Mouse (Mus musculus): ENCODE data around the gene Tctex1d2. TPM values are rescaled to one million over a fixed set of nuclear protein-coding genes. Genes with fewer than 3 reads are reported as not detected.

Tctex1d2 gene
- polyA plus RNA-seq (2012; rRNA removed): 2.1 and 3.1 TPM in 2 replicates
- 6.4 and 7.2 TPM in 2 replicates for polyA plus RNA-seq (2014; fragmentation: Nextera tagmentation; extraction: Ambion mirVana)

DNA sequence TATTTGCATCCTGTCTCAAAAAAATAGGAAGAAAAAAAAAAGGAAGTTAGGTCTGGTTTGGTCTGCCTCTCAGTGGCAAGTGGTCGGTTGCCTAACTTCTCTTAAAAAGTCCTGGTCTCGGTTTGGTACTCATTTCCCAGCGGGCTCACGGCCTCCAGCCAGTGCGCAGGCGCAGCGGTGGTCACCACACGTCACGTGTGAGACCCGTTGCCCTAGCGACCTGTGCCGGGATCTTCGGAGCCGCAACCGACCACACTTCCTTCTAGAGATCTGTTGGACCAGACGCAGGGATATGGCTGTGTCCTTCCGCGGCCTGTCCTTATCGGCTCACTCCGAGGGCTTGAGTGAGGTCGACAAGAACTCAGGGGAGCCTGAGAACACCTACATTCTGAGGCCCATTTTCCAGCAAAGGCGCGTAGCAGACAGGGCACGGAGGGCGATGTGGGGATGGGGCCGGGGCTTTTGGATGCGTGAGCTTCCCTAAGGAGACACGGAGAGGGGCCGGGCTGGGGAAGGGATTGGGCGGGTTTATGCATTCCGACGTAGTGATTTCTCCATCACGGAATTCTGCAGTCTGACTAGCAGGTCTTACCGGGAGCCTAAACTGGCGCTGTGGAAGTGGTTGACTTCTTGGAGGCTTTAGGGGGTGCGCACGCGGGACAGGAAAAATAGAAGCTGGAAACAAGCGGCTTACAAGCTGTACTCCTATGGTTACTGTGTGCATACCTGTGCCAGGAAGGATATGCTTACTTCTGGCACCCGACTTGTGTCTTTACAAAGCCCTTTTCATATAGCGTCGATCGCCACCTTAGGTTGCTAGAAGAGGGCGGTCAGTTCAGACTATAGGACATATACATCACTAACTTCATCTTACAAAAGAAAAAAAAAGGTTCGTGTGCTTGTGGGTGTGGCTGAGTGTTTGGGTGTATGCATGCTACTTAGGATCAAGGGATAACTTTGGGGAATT is at the start of gene Tctex1d2:
TSS of gene Tctex1d2 (plus strand) at position 186 of the 967 bp plus-strand sequence.
- H3K36me3 ChIP-seq (replicated peaks; ENCODE audit: control insufficient read depth, insufficient read depth, low read depth): no peaks in the 10 kb centered on the region
- peak within 1 kb of the TSS; percentile 62 for H3K9ac ChIP-seq (replicated peaks)
- DNase-seq (ENCODE audit: low read depth in 3 of 3, low spot score in 3 of 3): peak; percentile 80 to 82 (median 80)
- peak within 1 kb of the TSS; percentile 60 to 67 for H3K4me3 ChIP-seq (ENCODE audit: insufficient read depth in 1 of 2, low read depth in 2 of 2, low read length in 2 of 2)
- H3K9me3 ChIP-seq (ENCODE audit: control insufficient read depth, low read length): no peaks in the 10 kb centered on the region
- peak; percentile 90 for ATAC-seq (ENCODE audit: insufficient read depth)
- H3K4me1 ChIP-seq (replicated peaks; ENCODE audit: control insufficient read depth in 2 of 2, insufficient read depth in 2 of 2, low read length in 1 of 2): peaks cover 0 to 7% of the 10 kb centered on the region in 2 experiments; a peak in 3 of 4 replicates
- H3K4me2 ChIP-seq (ENCODE audit: low read depth): peak within 1 kb of the TSS; percentile 92
- H3K27ac ChIP-seq: no peak within 1 kb of the TSS
- 4% methylated on average over 45 of the region's 45 CpGs for WGBS (ENCODE audit: insufficient replicate concordance)
- no peaks in the 10 kb centered on the region for H3K27me3 ChIP-seq (ENCODE audit: control insufficient read depth, insufficient read depth, low read length)
- no peak for TF ChIP-seq EP300 (IDR thresholded peaks at IDR 0.05; ENCODE audit: low read depth)
- no peak for TF ChIP-seq CTCF (IDR thresholded peaks at IDR 0.05; ENCODE audit: low read depth)

GRCm38 (mm10) chr16:32371351-32371750 is 48.2 kb upstream of the Tctex1d2 start:
- Histone ChIP-seq H3K4me3 (ENCODE audit: insufficient read depth in 1 of 2, low read depth in 2 of 2, low read length in 2 of 2) (no peak overlapping the region), H3K4me2 (ENCODE audit: low read depth) (no peak overlapping the region), H3K9ac (replicated peaks) (no peak overlapping the region), H3K27me3 (ENCODE audit: control insufficient read depth, insufficient read depth, low read length) (no peaks in the 10 kb centered on the region), H3K27ac (no peak overlapping the region), H3K36me3 (replicated peaks; ENCODE audit: control insufficient read depth, insufficient read depth, low read depth) (peaks cover 3% of the 10 kb centered on the region), H3K9me3 (ENCODE audit: control insufficient read depth, low read length) (no peaks in the 10 kb centered on the region), H3K4me1 (replicated peaks; ENCODE audit: control insufficient read depth in 2 of 2, insufficient read depth in 2 of 2, low read length in 1 of 2) (no peaks in the 10 kb centered on the region)
- 69% methylated on average over 4 of the region's 4 CpGs for WGBS (ENCODE audit: insufficient replicate concordance)
- TF ChIP-seq CTCF (IDR thresholded peaks at IDR 0.05; ENCODE audit: low read depth): peak; percentile 47; the same call in 1 of the 2 replicates
- TF ChIP-seq EP300 (IDR thresholded peaks at IDR 0.05; ENCODE audit: low read depth): no peak
- ATAC-seq (ENCODE audit: insufficient read depth) (no peak), DNase-seq (ENCODE audit: low read depth in 3 of 3, low spot score in 3 of 3) (no peak)

- DNase-seq (ENCODE audit: low read depth in 3 of 3, low spot score in 3 of 3) (no peak), ATAC-seq (ENCODE audit: insufficient read depth) (no peak)
- Histone ChIP-seq H3K4me2 (ENCODE audit: low read depth) (no peak overlapping the region), H3K9ac (replicated peaks) (no peak overlapping the region), H3K4me3 (ENCODE audit: insufficient read depth in 1 of 2, low read depth in 2 of 2, low read length in 2 of 2) (no peak overlapping the region), H3K27me3 (ENCODE audit: control insufficient read depth, insufficient read depth, low read length) (no peaks in the 10 kb centered on the region), H3K4me1 (replicated peaks; ENCODE audit: control insufficient read depth in 2 of 2, insufficient read depth in 2 of 2, low read length in 1 of 2) (no peaks in the 10 kb centered on the region), H3K27ac (no peak overlapping the region), H3K36me3 (replicated peaks; ENCODE audit: control insufficient read depth, insufficient read depth, low read depth) (peaks cover 47% of the 10 kb centered on the region), H3K9me3 (ENCODE audit: control insufficient read depth, low read length) (no peaks in the 10 kb centered on the region)
- no peak for TF ChIP-seq EP300 (IDR thresholded peaks at IDR 0.05; ENCODE audit: low read depth)
- TF ChIP-seq CTCF (IDR thresholded peaks at IDR 0.05; ENCODE audit: low read depth): no peak
- 83% methylated on average over 2 of the region's 2 CpGs for WGBS (ENCODE audit: insufficient replicate concordance)
These were observed 39.9 kb upstream of the Tctex1d2 start for GRCm38 (mm10) chr16:32379575-32379974.

DNA sequence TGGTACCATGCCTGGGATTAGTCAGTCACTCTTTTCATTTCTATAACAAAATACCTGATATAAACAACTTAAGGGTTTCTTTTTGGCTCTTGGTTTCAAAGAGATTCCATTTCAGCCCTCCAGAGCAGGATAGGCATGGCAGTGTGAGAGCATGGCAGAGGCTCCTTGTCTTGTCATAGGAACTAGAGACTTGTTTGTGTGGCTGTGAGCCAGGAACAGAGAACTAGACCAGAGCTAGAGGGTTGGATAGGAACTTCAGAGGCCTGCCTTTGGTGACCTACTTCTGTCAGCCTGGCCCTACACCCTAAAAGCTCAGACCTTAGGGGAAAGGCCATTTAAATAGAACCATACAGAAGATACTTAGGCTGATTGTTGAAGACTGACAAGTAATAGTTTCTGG is 36.6 kb upstream of the Tctex1d2 start:
- H3K4me3 ChIP-seq (ENCODE audit: insufficient read depth in 1 of 2, low read depth in 2 of 2, low read length in 2 of 2): no peak overlapping the region
- no peak for TF ChIP-seq CTCF (IDR thresholded peaks at IDR 0.05; ENCODE audit: low read depth)
- TF ChIP-seq EP300 (IDR thresholded peaks at IDR 0.05; ENCODE audit: low read depth): no peak
- no peaks in the 10 kb centered on the region for H3K27me3 ChIP-seq (ENCODE audit: control insufficient read depth, insufficient read depth, low read length)
- no peak overlapping the region for H3K4me2 ChIP-seq (ENCODE audit: low read depth)
- H3K9me3 ChIP-seq (ENCODE audit: control insufficient read depth, low read length): no peaks in the 10 kb centered on the region
- H3K36me3 ChIP-seq (replicated peaks; ENCODE audit: control insufficient read depth, insufficient read depth, low read depth): peaks cover 51% of the 10 kb centered on the region
- H3K9ac ChIP-seq (replicated peaks): no peak overlapping the region
- ATAC-seq (ENCODE audit: insufficient read depth) (no peak), DNase-seq (ENCODE audit: low read depth in 3 of 3, low spot score in 3 of 3) (no peak)
- H3K27ac ChIP-seq: no peak overlapping the region
- peaks cover 0 to 2% of the 10 kb centered on the region in 2 experiments; a peak in 1 of 4 replicates for H3K4me1 ChIP-seq (replicated peaks; ENCODE audit: control insufficient read depth in 2 of 2, insufficient read depth in 2 of 2, low read length in 1 of 2)

DNA sequence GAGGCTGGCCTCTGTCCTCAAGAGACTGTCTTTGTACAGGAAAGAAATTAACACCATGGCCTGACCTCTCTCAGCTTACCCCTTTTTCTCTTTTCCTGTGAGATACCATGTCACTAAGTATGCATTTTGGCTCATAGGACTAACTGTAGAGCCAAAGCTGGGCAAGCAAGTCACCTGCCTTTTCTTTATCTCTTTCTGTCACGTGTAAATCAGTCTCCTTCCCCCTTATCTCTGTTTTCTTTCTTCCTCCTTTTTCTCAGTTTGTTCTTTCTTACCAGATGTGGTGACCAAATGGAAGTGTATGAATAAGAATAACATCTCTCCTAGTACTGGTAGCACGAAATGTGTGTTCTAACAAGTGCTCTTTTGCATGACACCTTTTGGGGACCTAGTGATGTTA is 34.6 kb upstream of the Tctex1d2 start:
- H3K4me3 ChIP-seq (ENCODE audit: insufficient read depth in 1 of 2, low read depth in 2 of 2, low read length in 2 of 2): no peak overlapping the region
- no peak overlapping the region for H3K9ac ChIP-seq (replicated peaks)
- no peak overlapping the region for H3K4me2 ChIP-seq (ENCODE audit: low read depth)
- no peak for TF ChIP-seq CTCF (IDR thresholded peaks at IDR 0.05; ENCODE audit: low read depth)
- TF ChIP-seq EP300 (IDR thresholded peaks at IDR 0.05; ENCODE audit: low read depth): no peak
- ATAC-seq (ENCODE audit: insufficient read depth) (no peak), DNase-seq (ENCODE audit: low read depth in 3 of 3, low spot score in 3 of 3) (no peak)
- 32% methylated on average over 2 of the region's 2 CpGs for WGBS (ENCODE audit: insufficient replicate concordance)
- no peak overlapping the region for H3K27ac ChIP-seq
- H3K4me1 ChIP-seq (replicated peaks; ENCODE audit: control insufficient read depth in 2 of 2, insufficient read depth in 2 of 2, low read length in 1 of 2): peaks cover 2 to 4% of the 10 kb centered on the region in 2 experiments; a peak in 3 of 4 replicates
- H3K27me3 ChIP-seq (ENCODE audit: control insufficient read depth, insufficient read depth, low read length): no peaks in the 10 kb centered on the region
- no peaks in the 10 kb centered on the region for H3K9me3 ChIP-seq (ENCODE audit: control insufficient read depth, low read length)
- H3K36me3 ChIP-seq (replicated peaks; ENCODE audit: control insufficient read depth, insufficient read depth, low read depth): peaks cover 35% of the 10 kb centered on the region
